Mouse (Mus musculus): ENCODE data around the gene Mdfi.

Mdfi gene

DNA sequence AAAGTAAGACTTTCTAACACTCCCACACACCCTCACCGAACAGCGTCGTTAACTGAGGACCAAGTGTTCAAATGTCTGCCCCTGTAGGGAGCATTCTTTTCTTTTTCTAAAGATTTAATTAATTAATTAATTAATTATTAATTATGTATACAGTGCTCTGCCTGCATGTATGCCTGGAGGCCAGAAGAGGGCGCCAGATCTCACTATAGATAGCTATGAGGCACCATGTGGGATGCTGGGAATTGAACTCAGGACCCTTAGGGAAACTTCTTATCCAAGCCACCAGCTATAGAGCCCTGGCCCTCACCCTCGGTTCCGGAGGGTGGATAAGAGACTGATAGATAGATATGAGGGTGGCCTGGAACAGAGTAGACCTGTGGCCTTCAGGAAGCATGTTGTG is 13.5 kb upstream of the Mdfi start:
- no peak for DNase-seq (ENCODE audit: low spot score in 2 of 2)

DNA sequence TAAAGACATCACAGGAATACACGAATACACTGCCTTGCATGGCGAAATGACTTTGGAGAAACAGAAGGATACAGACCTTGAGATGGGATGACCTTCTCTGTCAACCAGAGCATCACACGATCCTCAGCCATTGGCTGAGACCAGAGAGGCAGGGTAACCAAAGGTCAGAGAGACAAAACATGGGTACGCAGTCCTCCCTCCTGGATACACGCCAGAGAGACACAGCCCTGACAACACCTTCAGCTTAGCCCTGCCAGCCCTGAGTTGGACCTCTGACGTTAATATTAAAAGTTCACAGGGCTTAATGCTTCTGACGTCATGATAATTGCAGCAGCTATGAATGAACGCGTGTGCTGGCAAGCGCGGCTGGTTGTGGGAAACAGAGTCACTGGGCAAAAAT is 11.1 kb upstream of the Mdfi start:
- DNase-seq (ENCODE audit: low spot score in 2 of 2): no peak

DNA sequence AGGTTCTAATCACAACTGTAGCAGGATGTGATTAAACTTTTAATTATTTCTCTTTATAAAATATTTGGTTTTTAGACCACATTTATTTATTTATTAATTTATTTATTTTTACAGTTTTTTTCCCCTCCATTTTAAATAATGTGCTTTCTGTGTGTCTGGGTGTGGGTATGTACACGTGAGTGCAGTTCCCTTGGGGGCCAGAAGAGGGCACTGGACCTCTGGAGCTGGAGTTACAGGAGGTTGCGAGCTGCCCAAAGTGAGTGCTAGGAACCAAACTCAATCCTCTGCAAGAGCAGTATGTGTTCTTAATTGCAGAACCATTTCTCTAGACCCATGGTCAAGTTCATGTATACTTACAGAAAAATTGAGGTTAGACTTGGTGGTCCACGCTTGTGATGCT is 9.0 kb upstream of the Mdfi start:
- DNase-seq (ENCODE audit: low spot score in 2 of 2): no peak

DNA sequence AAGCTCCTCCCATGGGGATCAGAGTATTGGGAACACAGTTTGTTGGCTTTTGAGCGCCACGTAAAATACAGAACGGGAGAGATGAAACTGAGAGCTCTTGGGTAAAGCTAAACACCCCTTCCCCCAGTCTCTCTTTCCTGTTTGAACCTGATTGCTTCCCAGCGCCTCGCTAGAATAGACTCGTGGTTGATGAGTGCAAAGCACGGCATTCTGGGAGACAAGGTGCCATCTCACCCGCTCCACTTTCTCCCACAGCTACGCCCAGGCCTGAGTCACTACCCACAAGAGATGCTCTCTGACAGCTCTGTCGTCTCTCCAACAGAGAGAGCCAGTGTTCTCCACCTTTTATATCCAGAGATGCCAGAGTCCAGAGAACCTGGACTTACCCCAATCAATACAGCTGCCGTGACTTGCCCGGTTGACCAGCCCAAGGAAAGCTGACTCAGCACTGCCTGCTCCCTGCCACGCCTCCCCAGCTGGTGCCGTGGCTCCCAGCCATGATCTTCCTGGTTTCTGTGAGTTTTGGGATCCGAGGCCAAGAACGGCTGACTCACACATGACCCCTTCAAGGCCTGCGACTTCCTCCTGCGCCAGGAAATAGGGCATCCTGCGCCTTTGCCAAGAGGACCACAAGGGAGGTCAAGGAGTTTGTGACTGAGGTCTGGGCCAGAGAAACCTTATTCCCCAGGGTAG is 7.6 kb upstream of the Mdfi start:
- peak in 1 of 2 experiments; percentile 44 for DNase-seq (ENCODE audit: low spot score in 2 of 2)

GRCm38 (mm10) chr17:47841521-47841920 is 7.0 kb upstream of the Mdfi start:
- DNase-seq (ENCODE audit: low spot score in 2 of 2): no peak

- DNase-seq (ENCODE audit: low spot score in 2 of 2): no peak
These were observed 3.3 kb upstream of the Mdfi start for GRCm38 (mm10) chr17:47837808-47838207.

- DNase-seq (ENCODE audit: low spot score in 2 of 2): no peak
These were observed 636 bp downstream of the Mdfi start for GRCm38 (mm10) chr17:47833628-47834481.

- no peak for DNase-seq (ENCODE audit: low spot score in 2 of 2)
These were observed 1.4 kb downstream of the Mdfi start for GRCm38 (mm10) chr17:47833029-47833627.

DNA sequence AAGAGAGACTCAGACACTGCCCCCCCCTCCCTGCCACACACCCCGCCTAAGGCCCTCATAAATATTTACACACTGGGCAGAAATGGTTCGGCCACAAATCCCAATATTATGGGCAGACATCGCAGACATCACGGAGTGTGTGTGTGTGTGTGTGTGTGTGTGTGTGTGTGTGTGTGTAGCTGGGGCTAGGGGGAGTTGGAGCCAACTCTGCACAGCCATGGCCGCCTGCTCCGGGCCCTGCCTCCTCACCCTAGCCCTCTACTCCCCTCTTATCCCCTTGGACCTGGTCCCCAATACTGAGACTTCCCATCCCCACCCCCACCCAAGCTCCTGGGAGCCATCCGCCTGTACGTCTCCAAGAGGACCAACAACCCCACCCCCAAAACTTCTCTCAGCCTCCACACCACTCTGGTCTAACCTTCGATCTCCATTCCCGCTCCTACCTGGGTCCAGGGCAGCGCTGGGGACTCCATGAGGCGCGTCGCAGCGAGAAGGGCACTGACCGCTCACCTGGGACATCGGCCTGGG is 1.9 kb downstream of the Mdfi start:
- no peak for DNase-seq (ENCODE audit: low spot score in 2 of 2)

DNA sequence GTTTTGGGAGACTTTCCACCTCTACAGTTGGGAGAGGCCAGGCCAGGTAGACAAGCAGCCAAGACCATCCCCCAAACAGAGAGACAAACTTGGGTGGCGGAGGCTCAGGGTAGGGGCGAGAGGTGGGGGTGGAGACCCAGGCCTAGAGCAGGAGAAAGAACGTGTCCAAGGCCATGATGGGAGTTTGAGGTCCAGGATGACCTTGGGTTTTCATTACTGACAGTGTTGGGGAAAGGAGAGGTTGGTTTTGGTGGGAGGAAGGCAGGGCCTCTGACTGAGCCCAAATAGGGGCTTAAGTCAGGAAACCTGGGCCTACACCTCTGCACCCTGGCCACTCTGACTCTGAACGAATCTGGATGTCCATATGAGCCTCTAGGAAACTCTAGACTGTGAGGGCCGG is 2.7 kb downstream of the Mdfi start:
- DNase-seq (ENCODE audit: low spot score in 2 of 2): no peak

- DNase-seq (ENCODE audit: low spot score in 2 of 2): no peak
These were observed 3.3 kb downstream of the Mdfi start for GRCm38 (mm10) chr17:47831161-47831560.

DNA sequence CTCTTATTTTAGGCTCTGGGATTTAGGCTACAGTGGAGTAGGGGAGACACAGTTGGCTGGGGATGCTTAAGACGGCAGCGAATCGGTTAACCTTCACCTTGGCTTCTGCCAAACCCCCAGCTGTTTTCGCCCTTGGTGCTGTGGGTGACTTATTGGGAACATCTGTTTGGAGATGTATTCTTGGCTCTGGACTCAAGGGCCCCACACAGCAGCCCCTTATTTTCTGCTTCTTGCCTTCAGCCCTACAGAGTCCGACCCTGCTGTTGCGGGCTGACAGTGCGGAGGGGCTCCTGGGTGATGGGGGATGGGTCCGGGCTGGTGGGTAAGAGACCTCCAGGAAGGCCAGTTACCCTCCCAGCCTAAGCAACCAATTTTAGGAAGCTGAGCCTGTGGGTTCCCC is 13.2 kb downstream of the Mdfi start:
- no peak for DNase-seq (ENCODE audit: low spot score in 2 of 2)

DNA sequence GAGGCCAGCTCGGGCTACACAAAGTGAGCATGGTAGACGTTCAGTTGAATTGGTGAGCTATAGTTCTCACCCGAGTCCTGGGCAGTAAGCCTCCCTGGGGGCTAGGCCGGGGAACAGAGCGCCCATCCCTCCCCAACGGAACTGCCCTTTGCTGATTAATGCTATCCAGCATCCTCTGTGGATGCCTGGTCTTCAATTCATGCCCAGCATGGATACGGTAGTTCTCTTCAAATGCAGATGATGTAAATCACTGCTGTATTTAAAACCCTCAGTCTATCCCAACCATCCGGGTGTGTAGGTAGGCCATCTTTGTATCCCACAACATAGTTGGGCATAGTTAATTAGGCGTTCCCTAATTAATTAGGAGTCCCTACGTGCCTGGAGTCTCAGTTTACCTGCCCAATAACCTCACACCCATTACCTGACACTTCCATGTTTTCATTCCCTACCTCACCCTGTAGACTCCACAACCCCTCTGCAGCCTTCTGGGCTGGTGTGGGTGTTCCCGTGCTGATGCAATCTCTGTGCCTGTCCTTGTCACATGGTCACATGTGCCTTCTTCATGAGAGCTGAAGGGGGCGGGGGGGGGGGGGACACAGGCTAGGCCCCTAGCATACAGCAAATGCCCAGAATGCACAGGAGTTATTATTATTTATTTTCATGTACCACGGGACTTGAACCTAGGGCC is 16.3 kb downstream of the Mdfi start:
- DNase-seq (ENCODE audit: low spot score in 2 of 2): no peak

- no peak for DNase-seq (ENCODE audit: low spot score in 2 of 2)
These were observed 19.0 kb downstream of the Mdfi start for GRCm38 (mm10) chr17:47815446-47815845.

DNA sequence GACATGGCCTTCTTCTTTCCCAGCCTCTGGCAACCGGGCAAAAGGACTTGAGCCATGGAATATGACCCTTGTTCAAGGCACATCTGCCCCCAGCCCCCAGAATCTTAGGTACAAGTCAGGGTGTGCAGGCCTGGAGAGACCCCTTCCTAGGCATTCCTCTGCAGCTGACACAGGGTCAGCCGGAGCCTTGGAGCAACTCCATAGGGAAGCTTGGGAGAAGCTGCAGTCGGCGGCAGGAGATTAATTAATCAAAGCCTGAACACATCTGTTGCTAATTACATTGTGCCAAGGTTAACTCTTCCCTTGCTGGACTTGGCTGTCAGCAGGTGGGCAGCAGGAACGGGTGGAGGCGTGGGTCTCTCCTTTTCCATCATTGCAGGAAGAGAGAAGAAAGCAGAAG is 20.0 kb downstream of the Mdfi start:
- no peak for DNase-seq (ENCODE audit: low spot score in 2 of 2)

DNA sequence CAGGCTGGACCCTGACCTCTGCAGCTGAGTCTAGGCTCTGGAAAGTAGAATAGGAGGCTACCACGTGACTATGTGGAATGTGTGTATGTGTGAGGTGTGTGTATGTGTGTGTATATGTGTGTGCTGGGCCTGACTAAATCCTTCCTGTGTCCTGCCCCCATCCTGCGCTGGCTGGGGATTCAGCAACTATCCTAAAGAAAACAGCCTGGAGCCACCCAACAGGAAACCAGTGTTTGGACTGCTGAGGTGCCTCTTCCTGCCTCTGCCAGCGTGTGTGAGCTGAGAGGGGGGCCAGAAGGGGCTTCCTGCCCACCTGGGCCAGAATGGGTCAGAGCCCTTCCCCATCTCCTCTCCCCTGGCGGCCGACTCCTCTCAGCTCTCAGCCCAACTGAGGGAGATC is 20.9 kb downstream of the Mdfi start:
- DNase-seq (ENCODE audit: low spot score in 2 of 2): no peak

DNA sequence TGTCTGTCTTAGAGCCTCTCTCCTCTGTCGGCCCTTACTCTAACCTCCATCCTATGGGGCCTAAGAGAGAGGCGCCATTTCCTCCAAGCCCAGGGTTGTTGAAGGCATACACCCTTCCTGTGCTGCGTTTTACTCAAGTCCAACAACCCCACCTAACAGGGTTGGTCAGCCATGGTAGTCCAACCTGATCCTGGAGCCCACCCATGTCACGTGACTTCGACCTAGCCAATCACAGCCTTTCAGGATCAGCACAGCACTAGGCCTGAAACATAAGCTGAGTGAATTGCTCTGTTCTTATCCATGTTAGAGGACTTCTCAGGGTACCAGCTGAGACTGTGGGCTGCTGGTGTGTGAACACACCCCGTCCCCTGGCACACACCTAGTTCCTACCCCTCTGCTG is 22.3 kb downstream of the Mdfi start:
- DNase-seq (ENCODE audit: low spot score in 2 of 2): no peak

GRCm38 (mm10) chr17:47811265-47811800 is 23.2 kb downstream of the Mdfi start:
- no peak for DNase-seq (ENCODE audit: low spot score in 2 of 2)

DNA sequence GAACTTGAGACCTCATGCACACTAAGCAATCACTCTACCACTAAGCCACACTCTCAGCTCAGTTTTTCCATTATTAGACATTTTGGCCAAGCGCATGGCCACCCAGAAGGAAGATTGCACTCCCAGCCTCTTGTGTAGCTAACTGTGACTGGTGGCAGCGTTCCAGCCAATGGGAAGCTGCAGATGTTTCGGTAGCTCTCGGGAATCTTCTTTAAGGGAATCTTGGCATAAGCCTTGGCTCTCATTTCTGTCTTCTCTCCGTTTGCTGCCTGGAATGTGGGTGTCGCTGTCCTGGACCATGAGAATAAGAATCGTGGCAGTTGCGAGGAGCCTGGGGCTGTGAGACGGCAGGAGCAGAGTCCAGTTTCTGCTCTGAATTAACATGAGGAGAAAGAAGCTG is 28.3 kb downstream of the Mdfi start:
- no peak for DNase-seq (ENCODE audit: low spot score in 2 of 2)

GRCm38 (mm10) chr17:47805047-47805835 is 29.2 kb downstream of the Mdfi start:
- DNase-seq (ENCODE audit: low spot score in 2 of 2): no peak

DNA sequence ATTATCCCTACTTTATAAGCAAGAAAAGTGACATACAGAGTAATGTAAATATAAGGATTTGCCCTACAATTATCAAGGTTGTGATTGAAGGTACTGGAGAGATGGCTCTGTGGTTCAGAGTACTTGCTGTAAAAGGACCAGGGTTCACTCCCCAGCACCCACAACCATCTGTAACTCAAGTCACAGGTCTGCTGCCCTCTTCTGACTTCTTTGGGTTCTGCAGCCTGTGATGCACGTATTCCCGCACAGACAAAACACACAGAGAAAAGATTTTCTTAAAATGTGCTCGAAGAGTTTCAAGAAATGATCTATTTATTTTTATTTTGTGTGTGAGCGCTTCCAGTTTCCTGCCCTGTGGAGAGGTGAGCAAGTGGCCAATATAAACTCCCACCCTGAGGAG is 30.8 kb downstream of the Mdfi start:
- DNase-seq (ENCODE audit: low spot score in 2 of 2): no peak

All from spleen, postnatal 10 days (tissue).